Mouse (Mus musculus) ES-E14 (cell line): ENCODE measurements around the gene Scgb1a1.

Experiments
- HCFC1 ChIP-seq: IDR thresholded peaks from 2 replicates; pipeline ENCODE4 v1.6.1; 2012; ENCODE audit warnings: low read length, inconsistent platforms, borderline replicate concordance; ENCODE audit not compliant: insufficient read depth
- MAFK ChIP-seq: IDR thresholded peaks from 2 replicates; pipeline ENCODE4 v1.6.1; 2014; ENCODE audit warnings: mild to moderate bottlenecking, low read depth, low read length, inconsistent platforms; ENCODE audit not compliant: insufficient read depth
- ZNF384 ChIP-seq: IDR thresholded peaks from 2 replicates; pipeline ENCODE4 v1.6.1; 2012; ENCODE audit warnings: low read depth, low read length, inconsistent platforms

DNA sequence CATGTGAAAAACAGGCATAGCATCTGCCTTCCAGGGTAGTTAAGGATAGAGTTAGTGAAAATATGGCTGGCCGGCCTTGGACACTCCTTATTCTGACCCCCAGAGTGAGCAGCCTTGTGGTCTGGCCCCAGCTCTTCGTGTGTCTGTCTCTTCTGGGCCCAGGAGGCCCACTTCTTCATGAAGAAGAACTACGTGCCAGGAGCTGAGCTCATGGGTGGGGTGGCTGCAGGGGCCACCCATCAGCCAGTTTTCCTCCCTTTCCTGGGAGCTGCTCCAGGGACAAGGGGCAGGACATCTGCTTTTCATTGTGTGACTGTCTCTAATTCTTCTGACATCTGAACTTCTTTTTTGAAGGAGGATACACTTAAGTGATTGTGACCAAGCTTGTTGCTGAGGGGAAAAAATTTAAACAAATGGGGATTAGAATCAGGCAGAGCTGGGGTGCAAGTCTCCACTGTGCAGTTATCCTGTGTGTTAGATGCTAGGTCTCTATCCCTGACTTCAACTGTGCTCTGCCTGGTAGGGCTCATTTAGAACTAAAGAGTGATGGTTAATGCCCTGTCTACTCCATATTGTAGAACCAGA lies 17.4 kb upstream of the Scgb1a1 start:
- TF ChIP-seq ZNF384: no peak
- TF ChIP-seq MAFK: no peak
- TF ChIP-seq HCFC1: no peak
